Mouse (Mus musculus) bone marrow macrophage, adult 2 months (primary cell): ENCODE measurements around the gene Prune2.

Source experiments
- CTCF ChIP-seq: IDR thresholded peaks from 2 replicates; pipeline ENCODE4 v1.5.1; 2012; ENCODE audit warnings: low read depth, mild to moderate bottlenecking, low read length, moderate library complexity
- POLR2A ChIP-seq: IDR thresholded peaks from 2 replicates; pipeline ENCODE4 v1.6.1; 2012; ENCODE audit warnings: mild to moderate bottlenecking, low read depth, low read length, borderline replicate concordance

- TF ChIP-seq CTCF (no peak), POLR2A (no peak)
Measured at GRCm38 (mm10) chr19:16954736-16955135, 1.2 kb upstream of the Prune2 start.
